Mouse (Mus musculus) 3134 (cell line): ENCODE measurements around the gene Ddah1.
"Not testable (repeated sequence)": the region's sequence is repeated elsewhere in the genome, so short reads cannot be mapped to it uniquely, and the experiment has no call there.

Source experiments
- DNase-seq: peaks from one replicate; pipeline ENCODE4 v3.0.0-alpha.2; 2011; ENCODE audit warnings: low spot score; ENCODE audit not compliant: insufficient read length; ENCODE audit errors: extremely low read depth

Ddah1 gene

GRCm38 (mm10) chr3:145897749-145898148 is 139.3 kb downstream of the Ddah1 start:
- no peak for DNase-seq

DNA sequence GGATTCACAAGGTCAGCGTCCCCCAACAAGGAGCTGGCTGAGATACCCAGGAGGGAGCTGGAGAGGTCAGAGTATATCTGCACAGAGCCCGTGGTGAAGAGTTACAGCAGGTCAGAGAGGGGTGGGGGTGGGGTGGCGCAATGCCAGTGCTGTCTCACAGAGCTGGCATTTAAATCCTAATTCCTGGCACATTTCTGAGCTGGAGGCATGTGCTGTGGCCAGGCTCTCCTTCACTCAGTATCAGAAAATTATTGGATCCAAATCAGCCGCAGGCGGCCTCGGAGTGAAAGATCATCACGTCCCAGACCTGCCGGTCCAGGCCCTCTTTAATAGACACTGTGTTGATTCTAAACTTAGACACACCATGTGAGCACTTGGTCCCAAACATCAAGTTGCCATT is 141.4 kb downstream of the Ddah1 start:
- peak; percentile 35 for DNase-seq

DNA sequence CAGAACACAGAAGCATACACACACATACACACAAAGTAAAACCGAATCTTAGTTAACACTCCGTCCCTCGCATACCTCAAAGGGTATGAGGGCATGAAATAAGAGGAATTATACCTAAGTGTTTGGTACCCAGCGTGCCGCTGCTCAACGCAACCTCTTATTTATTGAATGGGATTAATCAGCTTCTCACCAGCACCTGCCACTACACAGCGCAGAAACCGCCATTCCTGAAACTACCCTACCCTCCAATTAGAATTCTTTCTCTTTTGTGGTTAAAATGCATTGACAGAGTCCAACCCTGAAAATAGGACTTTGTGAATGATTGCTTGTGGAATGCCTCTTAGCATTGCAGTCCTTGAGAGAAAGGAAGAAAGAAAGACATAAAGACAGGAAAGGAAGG is 145.1 kb downstream of the Ddah1 start:
- DNase-seq = no peak

DNA sequence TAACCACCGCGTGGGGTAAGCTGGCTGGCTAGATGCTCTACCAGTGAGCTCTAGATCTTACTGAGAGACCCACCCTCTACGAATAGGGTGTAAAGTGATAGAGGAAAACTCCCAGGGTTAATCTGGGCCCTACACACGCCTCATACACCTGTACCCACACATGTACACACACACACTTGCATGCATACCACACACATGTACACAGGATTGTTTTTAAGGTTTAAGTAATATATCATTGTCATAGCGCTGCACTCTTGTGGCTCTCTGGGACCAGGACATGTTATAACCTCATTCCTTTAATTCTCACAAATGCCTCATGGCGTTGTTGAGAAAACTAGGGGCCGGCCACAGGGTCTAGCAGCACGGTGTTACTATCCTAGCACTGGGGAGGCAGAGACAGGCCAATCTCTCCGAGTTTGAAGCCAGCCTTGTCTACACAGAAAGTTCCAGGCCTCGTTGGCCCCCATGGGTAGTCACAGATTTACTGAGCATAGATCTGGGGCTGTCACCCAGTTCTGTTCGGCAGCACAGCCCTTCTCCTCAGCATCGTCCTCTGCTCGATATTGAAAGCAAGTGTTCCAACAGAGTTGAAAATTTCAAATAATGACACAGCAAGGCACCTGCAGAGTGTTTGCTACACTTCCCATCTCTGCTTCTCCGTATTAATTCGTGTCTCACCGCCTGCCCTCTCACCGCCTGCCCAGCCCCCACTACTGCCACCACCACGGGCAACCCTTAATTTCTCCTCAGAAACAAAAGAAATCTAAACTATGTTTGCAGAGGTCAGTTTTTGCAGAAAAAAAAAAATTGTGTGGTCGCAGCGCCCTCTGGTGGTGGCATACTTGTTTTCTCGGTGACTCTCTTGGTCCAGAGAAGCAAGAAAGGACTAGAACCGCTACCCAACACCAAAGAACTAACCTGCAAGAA is 146.6 kb downstream of the Ddah1 start:
- peak; percentile 62 for DNase-seq

DNA sequence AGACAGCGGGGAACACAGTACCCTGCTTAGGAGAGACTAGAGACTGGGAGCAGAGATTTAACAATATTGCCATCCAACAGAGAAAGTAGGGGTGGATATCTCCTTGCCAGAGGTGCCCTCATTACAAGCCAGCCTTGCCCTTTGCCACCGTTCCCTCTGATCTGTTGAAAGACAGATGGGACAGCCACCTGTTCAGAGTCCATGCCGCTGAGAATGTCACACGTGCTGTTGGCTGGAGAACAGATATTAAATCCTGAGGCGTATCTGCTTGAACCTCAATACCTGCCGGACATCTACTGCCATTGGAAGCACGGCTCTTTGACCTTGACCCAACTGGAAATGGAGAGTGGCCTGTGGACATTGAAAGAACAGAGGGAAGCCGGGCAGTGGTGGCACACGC is 148.1 kb downstream of the Ddah1 start:
- DNase-seq = no peak

GRCm38 (mm10) chr3:145912512-145912911 is 154.0 kb downstream of the Ddah1 start:
- no peak for DNase-seq

DNA sequence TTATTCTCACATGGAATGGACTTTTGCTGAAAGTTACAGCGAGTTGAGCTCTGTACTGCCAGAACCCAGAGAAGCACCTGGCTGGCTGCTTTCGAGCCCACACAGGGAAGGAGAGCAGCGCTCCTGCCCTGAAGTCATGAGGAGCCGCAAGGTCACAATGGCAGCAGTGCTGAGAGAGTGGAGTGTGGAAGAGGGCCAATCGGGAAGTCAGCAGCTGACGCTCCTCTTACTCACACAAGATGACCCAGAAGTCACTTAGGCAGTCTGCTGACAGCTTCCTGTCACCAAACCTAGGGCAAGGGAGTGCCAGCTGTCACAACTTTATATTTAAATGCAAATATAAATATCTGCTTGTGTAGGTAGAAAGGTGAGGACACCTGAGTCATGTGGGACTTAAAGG is 154.8 kb downstream of the Ddah1 start:
- no peak for DNase-seq

DNA sequence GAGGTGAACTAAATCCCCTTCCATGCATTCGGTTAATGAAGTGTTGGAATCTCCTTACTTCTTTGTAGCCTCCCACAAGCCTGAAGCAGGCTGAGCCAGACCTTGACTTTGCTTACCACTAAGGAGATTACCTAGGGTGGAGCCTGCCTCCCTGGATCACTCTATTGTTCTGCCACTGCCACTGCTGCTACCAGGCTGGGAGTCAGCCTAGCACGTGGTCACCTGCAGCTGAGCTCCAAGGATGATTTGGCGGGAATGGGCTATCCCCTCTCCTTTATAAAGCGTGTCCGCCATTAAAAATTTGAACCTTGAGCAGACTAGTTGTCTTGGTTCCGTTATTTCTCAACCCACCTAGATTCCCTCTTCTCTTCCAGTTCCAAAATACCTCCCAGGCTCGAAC is 155.5 kb downstream of the Ddah1 start:
- DNase-seq = not testable (repeated sequence)

DNA sequence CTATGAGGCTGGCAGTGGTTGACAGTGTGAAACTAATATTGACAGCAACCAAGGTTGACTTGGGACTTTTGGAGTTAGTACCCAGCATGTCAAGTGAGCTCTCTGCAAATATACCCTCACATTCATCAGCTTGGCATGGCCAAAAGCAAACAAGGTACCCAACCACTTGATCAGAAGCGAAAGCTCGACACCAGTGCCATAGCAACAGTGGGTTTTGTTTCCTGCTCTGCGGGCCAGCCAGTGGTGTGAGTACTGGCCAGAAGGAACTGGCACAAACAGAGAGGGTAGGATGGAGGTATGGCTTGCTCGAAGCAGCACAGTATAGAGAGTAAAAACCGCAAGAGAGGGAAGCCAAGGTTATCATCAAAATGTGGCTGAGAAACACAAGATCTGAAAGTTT is 157.9 kb downstream of the Ddah1 start:
- DNase-seq = no peak

DNA sequence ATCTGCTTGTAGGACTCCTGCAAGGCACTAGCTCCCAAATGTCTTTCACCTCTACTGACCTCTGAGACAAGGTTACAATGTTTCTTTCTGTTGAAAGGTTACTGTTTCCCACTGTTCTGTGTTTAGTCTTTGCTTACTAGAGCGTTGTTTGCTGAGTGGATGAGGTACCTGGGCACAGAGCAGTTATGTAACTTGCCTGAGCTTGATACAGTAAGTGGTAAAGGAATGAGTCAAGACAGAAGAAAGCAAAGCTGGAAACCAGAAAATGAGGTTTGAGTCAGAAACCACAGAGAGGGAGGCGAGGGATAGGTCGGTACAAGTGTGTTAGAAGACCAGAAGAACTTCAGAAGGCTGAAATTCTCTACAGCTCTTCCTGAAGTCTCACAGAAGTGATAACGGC is 158.4 kb downstream of the Ddah1 start:
- peak; percentile 48 for DNase-seq

GRCm38 (mm10) chr3:145922019-145922854 is 163.8 kb downstream of the Ddah1 start, which contains the start of gene Bcl10:
Gene Bcl10, plus strand, starts transcription at chr3:145922804.
- DNase-seq = no peak

- no peak for DNase-seq
Observed at GRCm38 (mm10) chr3:145922971-145923370, 164.5 kb downstream of the Ddah1 start.

- DNase-seq = peak; percentile 100
Observed at GRCm38 (mm10) chr3:145923874-145924577, 165.6 kb downstream of the Ddah1 start.

DNA sequence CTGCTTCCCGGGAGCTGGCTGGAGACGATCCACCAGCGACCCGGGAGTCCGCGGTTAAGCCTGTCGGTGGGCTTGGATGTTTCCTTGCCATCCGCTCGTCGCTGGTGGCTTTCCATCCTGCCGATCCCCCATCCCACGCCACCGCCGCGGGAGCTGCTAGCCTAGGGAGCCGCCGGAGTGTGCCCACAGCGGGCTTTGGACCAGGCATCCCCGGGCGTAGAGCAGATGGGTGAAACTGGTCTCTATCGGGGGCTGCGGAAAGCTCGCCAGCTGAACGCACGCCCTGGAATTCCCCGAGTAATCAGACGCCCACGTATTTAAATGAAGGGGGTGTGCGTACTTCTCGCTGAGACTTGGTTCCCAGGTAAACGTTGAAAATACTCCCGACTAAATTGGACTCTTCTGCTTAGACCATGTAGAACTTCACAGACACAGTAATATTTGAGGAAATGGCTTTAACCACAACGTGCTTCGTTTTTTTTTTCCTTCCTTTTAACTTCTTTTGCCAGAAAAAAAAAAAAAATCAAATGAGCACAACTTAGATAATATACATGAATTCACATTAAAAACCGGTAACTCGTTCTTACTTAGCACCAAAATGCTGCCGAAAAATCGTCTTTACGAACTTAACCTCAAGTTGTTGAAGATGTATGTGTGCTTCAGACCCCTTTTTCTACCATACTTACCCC is 166.3 kb downstream of the Ddah1 start:
- DNase-seq = no peak

DNA sequence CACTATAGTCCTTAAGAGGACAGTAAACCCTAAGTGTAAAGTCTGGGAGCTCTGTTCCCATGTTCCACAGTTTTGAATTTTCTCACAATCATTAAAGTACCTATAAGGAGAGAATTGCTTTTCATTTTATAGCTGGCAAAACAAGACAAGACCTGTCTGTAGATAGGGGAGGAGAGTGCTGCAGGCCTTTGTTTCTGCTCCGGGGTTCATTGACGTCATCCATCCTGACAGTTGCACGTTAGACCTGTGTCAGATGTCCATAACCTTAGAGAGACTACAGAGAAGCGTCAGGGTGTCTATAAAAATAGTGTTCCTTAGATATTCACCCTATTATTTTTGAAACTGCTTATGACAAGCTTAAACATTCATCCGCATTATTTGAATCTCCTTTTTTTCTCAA is 167.0 kb downstream of the Ddah1 start:
- no peak for DNase-seq

GRCm38 (mm10) chr3:145929525-145930400 is 171.3 kb downstream of the Ddah1 start:
- DNase-seq = no peak

GRCm38 (mm10) chr3:145933845-145934244 is 175.4 kb downstream of the Ddah1 start:
- no peak for DNase-seq

GRCm38 (mm10) chr3:145937505-145938404 is 179.3 kb downstream of the Ddah1 start, which contains the start of gene 2410004B18Rik:
Gene 2410004B18Rik, plus strand, starts transcription at chr3:145938014.
- peak; percentile 91 for DNase-seq
